Mouse (Mus musculus) embryonic fibroblast, embryonic 13.5 days (primary cell): ENCODE data around the gene Grb2.

ENCODE experiments used
- CTCF ChIP-seq: IDR thresholded peaks from 2 replicates; pipeline ENCODE4 v1.5.1; 2011; ENCODE audit warnings: mild to moderate bottlenecking, control low read depth, low read length, moderate library complexity, borderline replicate concordance; ENCODE audit not compliant: insufficient read depth
- POLR2A ChIP-seq: IDR thresholded peaks from 2 replicates; pipeline ENCODE4 v1.6.1; 2011; ENCODE audit warnings: low read depth, mild to moderate bottlenecking, control low read depth, low read length, moderate library complexity

GRCm38 (mm10) chr11:115608421-115609399 lies 99.7 kb downstream of the Grb2 start:
- TF ChIP-seq CTCF = no peak
- no peak for TF ChIP-seq POLR2A
